Mouse (Mus musculus) bone marrow, adult 2 months (tissue): ENCODE measurements around the gene BC107364.
"Not testable (repeated sequence)": the region's sequence is repeated elsewhere in the genome, so short reads cannot be mapped to it uniquely, and the experiment has no call there.

Experiments used
- CTCF ChIP-seq: fragments of 200-500 bp; IDR thresholded peaks from 2 replicates; pipeline ENCODE4 v1.5.1; 2011; ENCODE audit warnings: low read length, control low read depth; ENCODE audit not compliant: control insufficient read depth, insufficient read depth
- POLR2A ChIP-seq: fragments of 200-500 bp; IDR thresholded peaks from 2 replicates; pipeline ENCODE4 v1.6.1; 2011; ENCODE audit warnings: low read depth, mild to moderate bottlenecking, control low read depth, low read length, borderline replicate concordance; ENCODE audit not compliant: control insufficient read depth

- TF ChIP-seq POLR2A, CTCF: not testable (repeated sequence)
These were observed 33.2 kb downstream of the BC107364 start for GRCm38 (mm10) chr3:96418902-96419301.
